Mouse (Mus musculus): ENCODE results near the gene Hsd3b1.
"Not testable (repeated sequence)": the region's sequence is repeated elsewhere in the genome, so short reads cannot be mapped to it uniquely, and the experiment has no call there.

The Hsd3b1 gene

GRCm38 (mm10) chr3:98859576-98859975 is at the start of gene Hsd3b1:
Gene Hsd3b1, minus strand, starts transcription at chr3:98859794.
- no peak for DNase-seq (ENCODE audit: low read depth, low spot score)

- no peak for DNase-seq (ENCODE audit: low read depth, low spot score)
Observed at GRCm38 (mm10) chr3:98897606-98898005, 38.0 kb upstream of the Hsd3b1 start.

GRCm38 (mm10) chr3:98895071-98895601 is 35.5 kb upstream of the Hsd3b1 start:
- DNase-seq (ENCODE audit: low read depth, low spot score), result no peak

GRCm38 (mm10) chr3:98893057-98893772 is 33.6 kb upstream of the Hsd3b1 start, which contains the start of gene Hao2:
Gene Hao2, minus strand, starts transcription at chr3:98893239.
- no peak for DNase-seq (ENCODE audit: low read depth, low spot score)

- DNase-seq (ENCODE audit: low read depth, low spot score), result no peak
Observed at GRCm38 (mm10) chr3:98890430-98890829, 30.8 kb upstream of the Hsd3b1 start.

- no peak for DNase-seq (ENCODE audit: low read depth, low spot score)
Observed at GRCm38 (mm10) chr3:98888206-98888605, 28.6 kb upstream of the Hsd3b1 start.

GRCm38 (mm10) chr3:98880831-98881230 is 21.2 kb upstream of the Hsd3b1 start:
- no peak for DNase-seq (ENCODE audit: low read depth, low spot score)

- no peak for DNase-seq (ENCODE audit: low read depth, low spot score)
Observed at GRCm38 (mm10) chr3:98880216-98880615, 20.6 kb upstream of the Hsd3b1 start.

- no peak for DNase-seq (ENCODE audit: low read depth, low spot score)
Observed at GRCm38 (mm10) chr3:98868219-98868618, 8.6 kb upstream of the Hsd3b1 start.

- no peak for DNase-seq (ENCODE audit: low read depth, low spot score)
Observed at GRCm38 (mm10) chr3:98862800-98863199, 3.2 kb upstream of the Hsd3b1 start.

- DNase-seq (ENCODE audit: low read depth, low spot score), result no peak
Observed at GRCm38 (mm10) chr3:98858051-98858450, 1.5 kb downstream of the Hsd3b1 start.

GRCm38 (mm10) chr3:98856892-98857291 is 2.7 kb downstream of the Hsd3b1 start:
- DNase-seq (ENCODE audit: low read depth, low spot score), result no peak

GRCm38 (mm10) chr3:98855160-98855559 is 4.4 kb downstream of the Hsd3b1 start:
- no peak for DNase-seq (ENCODE audit: low read depth, low spot score)

GRCm38 (mm10) chr3:98853685-98854084 is 5.9 kb downstream of the Hsd3b1 start:
- DNase-seq (ENCODE audit: low read depth, low spot score), result no peak

- DNase-seq (ENCODE audit: low read depth, low spot score), result no peak
Observed at GRCm38 (mm10) chr3:98853051-98853450, 6.5 kb downstream of the Hsd3b1 start.

- no peak for DNase-seq (ENCODE audit: low read depth, low spot score)
Observed at GRCm38 (mm10) chr3:98852631-98853030, 7.0 kb downstream of the Hsd3b1 start.

- no peak for DNase-seq (ENCODE audit: low read depth, low spot score)
Observed at GRCm38 (mm10) chr3:98851853-98852252, 7.7 kb downstream of the Hsd3b1 start.

GRCm38 (mm10) chr3:98850262-98850661 is 9.3 kb downstream of the Hsd3b1 start:
- no peak for DNase-seq (ENCODE audit: low read depth, low spot score)

- no peak for DNase-seq (ENCODE audit: low read depth, low spot score)
Observed at GRCm38 (mm10) chr3:98848898-98849297, 10.7 kb downstream of the Hsd3b1 start.

- no peak for DNase-seq (ENCODE audit: low read depth, low spot score)
Observed at GRCm38 (mm10) chr3:98814101-98814670, 45.4 kb downstream of the Hsd3b1 start, which contains the start of gene Hsd3b6. Gene Hsd3b6, minus strand, starts transcription at chr3:98814443.

GRCm38 (mm10) chr3:98812653-98813052 is 46.9 kb downstream of the Hsd3b1 start:
- not testable (repeated sequence) for DNase-seq (ENCODE audit: low read depth, low spot score)

GRCm38 (mm10) chr3:98805032-98805431 is 54.6 kb downstream of the Hsd3b1 start:
- DNase-seq (ENCODE audit: low read depth, low spot score), result not testable (repeated sequence)
